Mouse (Mus musculus) forebrain, embryonic 10.5 days (tissue): ENCODE measurements around the gene Lctl. TPM values are rescaled to one million over a fixed set of nuclear protein-coding genes. Genes with fewer than 3 reads are reported as not detected.

ENCODE experiments used
- DNase-seq: peaks from one replicate; pipeline ENCODE4 v3.0.0-alpha.2; 2017; ENCODE audit warnings: low spot score; ENCODE audit errors: extremely low spot score
- H3K27ac ChIP-seq: fragments of 300-500 bp; sonication (generic); 2 replicates; pipeline ENCODE4 v1.5.1; 2016; ENCODE audit warnings: mild to moderate bottlenecking
- H3K27me3 ChIP-seq: fragments of 300-500 bp; sonication (generic); 2 replicates; pipeline ENCODE4 v1.6.1; 2016; ENCODE audit warnings: mild to moderate bottlenecking; ENCODE audit not compliant: poor library complexity, severe bottlenecking
- H3K36me3 ChIP-seq: fragments of 300-500 bp; sonication (generic); replicated peaks from 2 replicates; pipeline ENCODE4 v1.6.1; 2016; ENCODE audit warnings: mild to moderate bottlenecking, moderate library complexity
- H3K4me1 ChIP-seq: fragments of 300-500 bp; sonication (generic); 2 replicates; pipeline ENCODE4 v1.6.1; 2016
- H3K4me3 ChIP-seq: fragments of 300-500 bp; sonication (generic); 2 replicates; pipeline ENCODE4 v1.5.1; 2016; ENCODE audit warnings: mild to moderate bottlenecking, moderate library complexity
- H3K9me3 ChIP-seq: fragments of 300-500 bp; sonication (generic); 2 replicates; pipeline ENCODE4 v1.6.1; 2016; ENCODE audit warnings: mild to moderate bottlenecking, moderate library complexity
- WGBS: fragments of 180-500 bp; shearing (Covaris S2); methylation state at CpG from one replicate; pipeline ENCODE4 v1.1.7; 2016; 5-methylcytosine and 5-hydroxymethylcytosine counted together
- polyA plus RNA-seq: library from polyadenylated mRNA; unstranded; fragments of >200 nt; fragmentation: Nextera tagmentation; extraction: Ambion mirVana; gene quantifications from 2 replicates; pipeline ENCODE4 v1.2.1, GENCODE M21; 2016

Gene Lctl
- polyA plus RNA-seq, 1 experiment from 2014 or later = not detected

DNA sequence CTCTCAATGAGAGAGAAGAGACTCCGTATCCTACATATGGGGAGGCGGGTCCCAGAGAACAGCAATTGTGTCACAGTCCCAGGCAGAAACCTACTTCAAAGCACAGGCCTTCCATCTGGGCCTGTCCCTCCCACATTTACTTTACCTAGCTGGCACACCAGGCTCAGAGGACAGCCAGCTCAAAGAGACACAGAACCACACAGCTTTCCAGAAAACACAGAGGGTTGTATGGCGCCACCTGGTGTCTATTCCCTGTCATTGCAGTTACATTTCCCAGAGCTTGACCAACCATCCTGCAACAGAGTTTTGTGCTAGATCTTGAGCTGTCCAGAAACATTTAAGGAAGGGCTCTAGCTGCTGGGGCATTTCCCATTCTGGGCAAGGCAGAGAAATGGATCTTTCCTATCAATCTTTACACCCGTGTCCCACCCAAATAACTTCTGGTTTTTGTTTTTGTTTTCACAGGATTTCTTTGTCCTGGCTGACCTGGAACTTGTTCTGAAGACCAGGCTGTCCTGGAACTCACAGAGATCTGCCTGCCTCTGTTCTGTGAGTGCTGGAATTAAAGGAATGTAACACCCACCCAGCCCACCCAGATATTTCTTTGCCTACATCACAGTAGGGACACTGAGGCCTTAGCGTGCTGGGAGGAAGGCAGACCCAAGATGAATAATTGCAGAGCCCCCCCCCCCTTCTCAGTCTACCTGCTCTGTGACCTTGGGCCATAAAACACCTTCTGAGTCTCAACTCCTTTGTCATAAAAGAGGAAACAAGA, 29.3 kb upstream of the Lctl start:
- no peak overlapping the region for H3K4me3 ChIP-seq
- no peaks in the 10 kb centered on the region for H3K36me3 ChIP-seq
- H3K9me3 ChIP-seq = no peaks in the 10 kb centered on the region
- peaks cover 45% of the 10 kb centered on the region for H3K27me3 ChIP-seq
- WGBS = 48% methylated on average over 5 of the region's 5 CpGs
- peak overlapping the region; percentile 26 for H3K27ac ChIP-seq
- DNase-seq = peak; percentile 84
- H3K4me1 ChIP-seq = peaks cover 39% of the 10 kb centered on the region

DNA sequence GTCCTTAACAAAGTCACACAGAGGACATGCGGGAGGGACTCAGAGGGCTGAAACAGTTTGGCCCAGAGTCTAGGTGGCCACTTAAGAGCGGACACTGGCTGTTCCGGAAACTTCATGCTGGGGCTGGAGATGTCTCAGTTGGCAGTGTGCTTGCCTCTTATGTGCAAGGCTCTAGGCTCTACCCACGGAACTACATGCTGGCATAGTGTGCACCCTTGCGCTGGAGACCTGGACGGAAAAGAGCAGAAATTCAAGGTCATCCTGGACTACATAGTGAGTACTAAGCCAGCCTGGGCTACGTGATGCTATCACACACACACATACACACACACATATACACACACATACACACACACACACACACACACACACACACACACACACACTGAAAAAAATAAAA, 28.6 kb upstream of the Lctl start:
- Histone ChIP-seq H3K9me3 (no peaks in the 10 kb centered on the region), H3K4me3 (no peak overlapping the region), H3K27ac (no peak overlapping the region), H3K27me3 (peaks cover 38% of the 10 kb centered on the region), H3K4me1 (peaks cover 42% of the 10 kb centered on the region), H3K36me3 (no peaks in the 10 kb centered on the region)
- DNase-seq = no peak
- 87% methylated on average over 7 of the region's 7 CpGs for WGBS

DNA sequence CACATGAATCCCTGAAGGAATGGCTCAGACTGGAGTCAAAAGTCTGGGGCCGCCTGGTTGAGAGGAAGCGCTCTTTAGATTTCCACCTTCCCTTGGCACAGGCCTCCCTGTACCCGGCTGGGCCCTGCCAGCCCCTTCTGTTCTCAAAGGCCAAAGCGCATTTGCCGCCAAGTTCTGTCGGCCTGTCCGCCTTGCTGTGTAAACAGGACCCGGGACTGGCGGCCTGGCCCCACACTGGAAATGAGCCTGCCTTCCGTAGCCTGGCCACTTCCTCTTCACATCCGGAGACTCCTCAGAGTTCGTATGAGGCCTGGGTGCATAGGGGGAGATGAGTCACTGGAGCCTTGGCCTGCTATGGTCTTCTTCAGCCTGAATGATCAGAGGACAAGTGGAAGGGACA, 27.9 kb upstream of the Lctl start:
- 72% methylated on average over 12 of the region's 12 CpGs for WGBS
- Histone ChIP-seq H3K9me3 (no peaks in the 10 kb centered on the region), H3K4me3 (no peak overlapping the region), H3K36me3 (no peaks in the 10 kb centered on the region), H3K4me1 (peaks cover 46% of the 10 kb centered on the region), H3K27ac (peak overlapping the region; percentile 54), H3K27me3 (peaks cover 31% of the 10 kb centered on the region)
- no peak for DNase-seq

DNA sequence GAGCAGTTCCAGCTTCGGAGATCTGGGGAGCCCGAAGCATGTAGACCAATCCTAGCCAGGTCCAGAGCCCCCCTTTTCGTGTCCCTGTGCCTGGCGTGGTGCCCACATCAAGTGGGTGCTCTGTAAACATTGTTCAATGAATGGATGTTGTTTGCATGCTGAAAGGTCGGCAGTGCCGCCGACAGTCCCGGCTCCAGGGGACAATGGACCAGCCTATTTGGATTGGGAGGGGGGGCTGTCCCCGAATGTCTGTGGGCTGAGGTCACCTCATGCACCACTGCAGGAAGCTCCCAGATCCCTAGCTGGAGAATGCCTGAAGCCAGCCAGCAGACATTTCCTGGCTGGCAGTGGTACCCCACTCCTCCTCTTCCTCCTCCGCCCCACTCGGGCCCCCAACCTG, 22.9 kb upstream of the Lctl start:
- Histone ChIP-seq H3K27me3 (no peaks in the 10 kb centered on the region), H3K9me3 (no peaks in the 10 kb centered on the region), H3K36me3 (no peaks in the 10 kb centered on the region), H3K27ac (peak overlapping the region; percentile 67), H3K4me3 (no peak overlapping the region), H3K4me1 (peaks cover 20% of the 10 kb centered on the region)
- WGBS = 75% methylated on average over 11 of the region's 11 CpGs
- DNase-seq = no peak

DNA sequence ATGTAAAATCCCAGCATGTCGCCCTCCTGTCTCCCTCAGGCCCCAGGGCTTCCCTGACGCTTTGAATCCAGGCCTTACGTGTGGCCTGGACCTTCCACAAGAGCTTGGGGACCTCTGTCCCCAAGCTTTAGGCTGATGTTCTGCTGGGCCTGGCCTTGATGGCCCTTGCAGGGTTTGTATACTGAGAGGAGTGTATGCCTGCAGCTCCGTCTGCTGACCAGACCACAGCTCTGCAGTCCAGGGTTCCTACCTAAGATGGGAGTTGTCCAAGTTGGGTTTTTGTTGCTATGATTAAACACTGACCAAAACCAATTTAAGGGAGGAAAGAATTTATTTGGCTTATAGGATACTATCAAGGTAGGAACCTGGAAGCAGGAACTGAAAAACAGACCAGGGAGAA, 18.7 kb upstream of the Lctl start:
- no peaks in the 10 kb centered on the region for H3K36me3 ChIP-seq
- no peak overlapping the region for H3K4me3 ChIP-seq
- H3K9me3 ChIP-seq = no peaks in the 10 kb centered on the region
- WGBS = 62% methylated on average over 4 of the region's 4 CpGs
- H3K27ac ChIP-seq = no peak overlapping the region
- DNase-seq = no peak
- peaks cover 16% of the 10 kb centered on the region for H3K4me1 ChIP-seq
- H3K27me3 ChIP-seq = no peaks in the 10 kb centered on the region

DNA sequence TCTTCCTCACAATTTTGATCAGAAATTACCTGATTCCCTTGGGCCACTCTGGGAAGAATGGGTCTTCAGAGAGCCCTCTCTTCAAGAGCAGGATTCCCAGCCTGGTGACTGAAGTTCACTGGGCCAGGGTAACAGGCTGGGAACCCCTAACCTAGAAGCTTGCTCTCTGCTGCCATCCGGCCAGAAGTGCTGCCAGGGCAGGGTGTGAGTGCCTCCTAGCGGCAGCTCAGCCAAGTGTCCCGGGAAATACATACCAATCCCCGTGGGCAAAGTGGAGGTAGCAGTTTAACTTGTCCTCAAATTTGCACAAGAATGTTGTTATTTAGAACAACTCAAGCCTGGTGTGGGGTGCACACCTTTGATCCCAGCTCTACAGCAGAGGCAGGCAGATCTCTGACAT, 16.5 kb upstream of the Lctl start:
- no peak overlapping the region for H3K4me3 ChIP-seq
- WGBS = 3% methylated on average over 4 of the region's 4 CpGs

DNA sequence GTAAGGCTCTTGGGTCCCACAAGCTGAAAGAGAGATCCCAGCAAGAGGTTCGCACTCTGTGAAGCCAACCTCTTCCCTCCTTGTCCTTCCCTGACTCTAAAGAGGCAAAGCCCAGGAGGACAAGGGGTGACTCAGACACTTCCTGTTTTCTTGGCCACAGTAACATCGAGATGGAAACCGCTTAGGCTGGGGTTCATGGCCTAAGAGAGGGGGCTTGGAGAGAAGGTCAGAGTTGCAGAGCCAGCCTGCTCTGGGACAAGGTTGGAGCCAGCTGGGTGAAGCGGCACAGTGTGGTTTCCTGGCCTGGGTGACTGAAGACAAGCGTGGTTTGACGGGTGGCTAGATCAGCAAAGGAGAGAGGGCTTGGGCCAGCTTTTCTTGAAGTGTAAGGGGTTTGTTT, 11.6 kb upstream of the Lctl start:
- DNase-seq = no peak
- Histone ChIP-seq H3K36me3 (no peaks in the 10 kb centered on the region), H3K4me3 (no peak overlapping the region), H3K4me1 (no peaks in the 10 kb centered on the region), H3K27me3 (no peaks in the 10 kb centered on the region), H3K9me3 (no peaks in the 10 kb centered on the region), H3K27ac (no peak overlapping the region)
- 79% methylated on average over 6 of the region's 6 CpGs for WGBS

More for the DNA sequence above, 16.5 kb upstream of the Lctl start:
- H3K27me3 ChIP-seq = no peaks in the 10 kb centered on the region
- no peak overlapping the region for H3K27ac ChIP-seq
- H3K4me1 ChIP-seq = no peaks in the 10 kb centered on the region
- no peaks in the 10 kb centered on the region for H3K36me3 ChIP-seq
- DNase-seq = peak; percentile 81
- no peaks in the 10 kb centered on the region for H3K9me3 ChIP-seq

DNA sequence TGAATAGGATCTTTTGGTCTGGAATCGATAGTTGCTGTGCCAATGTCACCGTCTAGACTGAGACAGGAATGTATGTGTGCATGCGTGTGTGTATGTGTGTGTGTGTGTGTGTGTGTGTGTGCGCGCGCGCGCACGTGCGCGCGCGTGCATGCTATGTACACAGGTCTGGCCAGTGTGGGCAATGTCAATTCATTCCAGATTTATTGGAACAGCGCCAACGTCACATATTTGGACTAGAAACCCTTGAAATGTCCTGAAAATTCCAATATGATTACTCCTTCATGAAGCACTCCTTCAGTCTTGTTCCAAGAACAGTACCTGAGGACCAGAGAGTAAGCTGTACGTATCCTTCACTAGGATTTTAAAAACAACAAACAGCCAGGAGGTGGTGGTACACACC, 6.4 kb upstream of the Lctl start:
- no peaks in the 10 kb centered on the region for H3K27me3 ChIP-seq
- no peak overlapping the region for H3K27ac ChIP-seq
- 96% methylated on average over 16 of the region's 16 CpGs for WGBS
- H3K4me3 ChIP-seq = no peak overlapping the region
- H3K9me3 ChIP-seq = no peaks in the 10 kb centered on the region
- H3K4me1 ChIP-seq = 0 out of 2 replicates have a peak, but pooled peaks cover 5% of the 10 kb centered on the region
- no peaks in the 10 kb centered on the region for H3K36me3 ChIP-seq
- DNase-seq = no peak

DNA sequence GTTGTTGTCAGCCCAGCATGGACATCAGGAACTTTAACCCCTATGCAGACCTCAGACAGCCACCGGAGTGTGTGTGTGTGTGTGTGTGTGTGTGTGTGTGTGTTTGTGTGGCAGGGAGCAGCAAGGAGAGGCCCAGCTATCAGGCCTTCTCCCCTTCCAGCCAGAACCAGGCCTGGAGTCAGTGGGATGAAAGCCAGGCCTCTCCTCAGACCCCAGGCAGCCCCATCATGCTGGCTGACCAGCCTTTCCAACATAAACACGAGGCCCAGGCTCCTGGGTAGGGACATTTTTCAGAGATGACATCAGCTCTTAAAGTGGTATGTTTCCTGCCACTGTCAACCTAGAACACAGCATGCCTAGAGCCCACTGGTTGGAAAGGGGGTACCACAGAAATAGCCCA, 2.3 kb upstream of the Lctl start:
- no peaks in the 10 kb centered on the region for H3K27me3 ChIP-seq
- H3K36me3 ChIP-seq = no peaks in the 10 kb centered on the region
- no peak overlapping the region for H3K4me3 ChIP-seq
- peak overlapping the region; percentile 36 for H3K27ac ChIP-seq
- 0 out of 2 replicates have a peak, but pooled peaks cover 5% of the 10 kb centered on the region for H3K4me1 ChIP-seq
- WGBS = 68% methylated on average over 2 of the region's 2 CpGs
- DNase-seq = no peak
- H3K9me3 ChIP-seq = no peaks in the 10 kb centered on the region

DNA sequence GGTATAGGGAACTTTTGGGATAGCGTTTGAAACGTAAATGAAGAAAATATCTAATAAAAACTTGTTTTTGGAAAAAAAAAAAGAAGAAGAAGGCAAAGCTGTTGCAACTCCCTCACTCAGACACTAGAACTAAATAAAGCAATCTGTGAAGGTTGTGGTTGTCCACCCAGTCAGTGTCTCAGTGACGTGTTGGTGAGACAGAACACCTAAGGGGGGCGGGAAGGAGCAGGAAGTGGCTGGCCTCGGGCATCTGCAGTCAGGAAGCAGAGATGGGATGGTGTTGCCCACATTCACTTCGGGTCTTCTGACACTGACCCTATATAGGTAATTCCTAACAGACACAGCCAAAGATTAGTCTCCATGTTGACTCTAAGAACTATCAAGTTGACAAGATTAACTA, 1.2 kb upstream of the Lctl start:
- Histone ChIP-seq H3K27ac (no peak overlapping the region), H3K4me1 (peaks cover 5% of the 10 kb centered on the region; the same call in 1 of the 2 replicates), H3K9me3 (no peaks in the 10 kb centered on the region), H3K4me3 (no peak overlapping the region), H3K27me3 (no peaks in the 10 kb centered on the region), H3K36me3 (no peaks in the 10 kb centered on the region)
- WGBS = 85% methylated on average over 6 of the region's 6 CpGs
- no peak for DNase-seq

DNA sequence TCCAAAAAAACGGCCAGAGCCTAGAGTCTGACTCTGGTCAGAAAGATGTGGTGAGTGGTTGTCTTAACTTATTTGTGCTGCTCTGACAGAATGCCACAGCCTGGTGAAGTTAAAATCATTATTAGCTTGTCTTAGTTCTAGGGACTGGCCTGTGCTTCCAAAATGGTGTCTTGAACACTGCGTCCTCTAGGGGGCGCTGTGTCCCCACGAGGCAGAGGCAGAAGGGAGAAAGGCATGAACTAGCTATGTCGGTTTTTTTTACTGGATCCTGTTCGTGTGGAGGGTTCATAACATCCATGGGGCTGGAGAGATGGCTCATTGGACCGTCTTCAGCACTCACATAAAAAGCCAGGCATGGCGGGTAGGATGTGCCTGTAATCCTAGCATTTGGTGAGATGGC, 3.0 kb downstream of the Lctl start:
- DNase-seq = peak; percentile 52
- WGBS = 35% methylated on average over 8 of the region's 8 CpGs
- peaks cover 10% of the 10 kb centered on the region; the same call in 1 of the 2 replicates for H3K4me1 ChIP-seq
- no peaks in the 10 kb centered on the region for H3K36me3 ChIP-seq
- H3K9me3 ChIP-seq = no peaks in the 10 kb centered on the region
- H3K27ac ChIP-seq = no peak overlapping the region
- H3K27me3 ChIP-seq = no peaks in the 10 kb centered on the region
- no peak overlapping the region for H3K4me3 ChIP-seq

DNA sequence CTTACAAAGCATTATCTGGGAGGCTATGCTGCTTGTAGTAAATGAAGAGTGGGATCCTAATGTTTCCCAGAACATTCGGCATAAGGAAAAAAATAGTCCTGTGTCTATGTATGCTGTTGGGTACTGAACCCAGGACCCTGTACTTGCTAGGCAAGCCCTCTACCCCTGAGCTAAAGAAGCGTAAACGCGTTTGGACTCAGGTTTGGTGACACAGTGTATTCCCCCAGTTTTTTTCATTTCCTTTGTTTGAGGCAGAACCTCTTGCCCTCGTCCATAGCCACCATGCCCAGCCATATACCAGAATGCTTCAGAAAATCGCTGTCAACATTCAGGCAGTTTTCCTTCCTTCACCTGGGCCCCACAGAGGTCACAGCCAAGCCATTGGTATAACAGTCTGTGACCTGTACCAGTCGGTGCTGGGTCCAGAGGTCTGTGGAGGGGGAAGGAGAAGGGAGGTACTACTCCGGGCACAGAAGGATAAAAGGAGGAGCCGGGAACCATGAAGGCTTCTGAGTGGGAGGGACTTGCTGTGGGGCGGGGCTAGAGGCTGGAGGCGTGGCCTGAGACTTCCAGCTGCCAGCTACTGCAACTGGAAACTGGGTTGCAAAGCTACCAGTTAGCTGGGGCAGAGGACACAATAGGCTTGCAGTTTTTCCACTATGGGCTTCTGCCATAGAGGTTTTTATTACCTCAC, 3.8 kb downstream of the Lctl start:
- Histone ChIP-seq H3K27me3 (no peaks in the 10 kb centered on the region), H3K4me1 (peaks cover 17% of the 10 kb centered on the region), H3K36me3 (no peaks in the 10 kb centered on the region), H3K4me3 (no peak overlapping the region), H3K27ac (no peak overlapping the region), H3K9me3 (no peaks in the 10 kb centered on the region)
- no peak for DNase-seq
- WGBS = 50% methylated on average over 11 of the region's 11 CpGs

DNA sequence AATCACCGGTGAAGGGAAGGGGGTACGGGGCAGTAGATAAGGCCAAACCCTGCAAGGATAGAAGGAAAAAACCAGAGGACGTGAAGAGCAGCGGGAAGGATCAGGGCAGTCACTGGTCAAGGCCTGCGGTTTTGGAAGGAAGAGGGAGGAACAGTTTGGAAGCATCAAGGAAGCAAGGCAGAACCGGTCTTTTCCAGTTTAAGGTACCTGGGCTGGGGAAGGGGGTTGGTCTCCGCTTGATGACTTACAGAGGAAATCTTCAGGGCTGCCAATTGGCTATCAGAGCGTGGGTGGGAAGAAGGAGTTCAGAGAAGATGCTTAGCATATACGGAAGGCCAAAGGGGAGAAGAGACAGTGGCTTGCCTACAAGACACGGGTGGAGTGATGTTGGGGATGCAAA, 5.7 kb downstream of the Lctl start:
- H3K9me3 ChIP-seq = no peaks in the 10 kb centered on the region; the same call in 1 of the 2 replicates
- H3K27me3 ChIP-seq = no peaks in the 10 kb centered on the region
- H3K4me3 ChIP-seq = no peak overlapping the region
- H3K36me3 ChIP-seq = no peaks in the 10 kb centered on the region
- H3K4me1 ChIP-seq = peaks cover 22% of the 10 kb centered on the region
- DNase-seq = no peak
- WGBS = 92% methylated on average over 10 of the region's 10 CpGs
- H3K27ac ChIP-seq = no peak overlapping the region
